ENCODE assay signal across 8 mouse cellular contexts in genomic region chr3:131271157-131271556, GRCm38 (mm10). TPM values are rescaled to one million over a fixed set of nuclear protein-coding genes. Genes with fewer than 3 reads are reported as not detected.
DNase-seq lines count a peak whose midpoint lies in the region; ATAC-seq and TF ChIP-seq lines count a peak whose summit lies in the region.

No protein-coding gene starts in this region.

- peak; percentile 51 to 72 for TF ChIP-seq EP300 in MEL (IDR thresholded peaks at IDR 0.05; ENCODE audit: low read depth in 1 of 2, low read length in 2 of 2)
- TF ChIP-seq EP300 in liver, embryonic 14.5 days (IDR thresholded peaks at IDR 0.05; ENCODE audit: low read depth) = peak; percentile 51

- peak; percentile 63 for DNase-seq in MEL (ENCODE audit: low read depth, low spot score)
- peak; percentile 39 to 53 for DNase-seq in gastrocnemius, adult 8-10 months (ENCODE audit: low spot score in 2 of 2)
- DNase-seq in induced T-regulatory cell, adult 2 months (ENCODE audit: low read depth) = peak; percentile 65
- peak; percentile 50 to 61 (median 50) for DNase-seq in liver, embryonic 14.5 days (ENCODE audit: low read depth in 3 of 3, low spot score in 3 of 3)
- DNase-seq in urinary bladder, postnatal 4 days (ENCODE audit: low spot score in 2 of 2) = peak; percentile 49 to 73

- peaks cover 4 to 8% of the 10 kb centered on the region in 2 experiments; a peak in 3 of 4 replicates for H3K4me1 ChIP-seq in MEL (ENCODE audit: control insufficient read depth in 1 of 2, insufficient read depth in 2 of 2, low read length in 2 of 2)
- peaks cover 13% of the 10 kb centered on the region for H3K4me1 ChIP-seq in bone marrow macrophage, adult 2 months (ENCODE audit: control insufficient read depth, insufficient read depth, low read length)
- peaks cover 0 to 26% of the 10 kb centered on the region in 2 experiments; a peak in 3 of 4 replicates for H3K4me1 ChIP-seq in liver, embryonic 14.5 days (replicated peaks; ENCODE audit: control insufficient read depth in 2 of 2, insufficient read depth in 2 of 2, low read length in 1 of 2)
- H3K4me1 ChIP-seq in neural tube, embryonic 12.5 days = peaks cover 10% of the 10 kb centered on the region; the same call in 1 of the 2 replicates

- H3K27me3 ChIP-seq in MEL (ENCODE audit: control insufficient read depth in 1 of 2, insufficient read depth in 2 of 2, low read length in 2 of 2) = no peaks in the 10 kb centered on the region
- no peaks in the 10 kb centered on the region for H3K27me3 ChIP-seq in liver, embryonic 14.5 days (ENCODE audit: control insufficient read depth, insufficient read depth, low read length)
- H3K27me3 ChIP-seq in neural tube, embryonic 12.5 days (replicated peaks) = no peaks in the 10 kb centered on the region

- H3K9ac ChIP-seq in MEL (ENCODE audit: control insufficient read depth, low read depth, low read length, poor library complexity, severe bottlenecking) = peak overlapping the region; percentile 83
- no peak overlapping the region for H3K9ac ChIP-seq in liver, embryonic 14.5 days (replicated peaks)
- H3K9ac ChIP-seq in neural tube, embryonic 12.5 days = peak overlapping the region; percentile 50; the same call in 1 of the 2 replicates

- H3K4me2 ChIP-seq in liver, embryonic 14.5 days (ENCODE audit: low read depth) = peak overlapping the region; percentile 85
- H3K4me2 ChIP-seq in neural tube, embryonic 12.5 days (replicated peaks) = peak overlapping the region; percentile 83

- H3K79me2 ChIP-seq in MEL (ENCODE audit: control insufficient read depth, insufficient read depth, low read length, poor library complexity) = no peaks in the 10 kb centered on the region; the same call in 1 of the 2 replicates

- no peak for TF ChIP-seq RAD21 in MEL (IDR thresholded peaks at IDR 0.05; ENCODE audit: low read depth, low read length)

- 2% methylated on average over 8 of the region's 8 CpGs for WGBS in liver, embryonic 14.5 days (ENCODE audit: insufficient replicate concordance)
- 14% methylated on average over 8 of the region's 8 CpGs for WGBS in neural tube, embryonic 12.5 days

- H3K4me3 ChIP-seq in MEL (ENCODE audit: control insufficient read depth in 1 of 2, insufficient read depth in 1 of 2, low read depth in 2 of 2, low read length in 2 of 2) = peak overlapping the region; percentile 91 to 96
- peak overlapping the region; percentile 91 for H3K4me3 ChIP-seq in bone marrow macrophage, adult 2 months (ENCODE audit: insufficient read depth, low read length)
- H3K4me3 ChIP-seq in liver, embryonic 14.5 days (ENCODE audit: insufficient read depth in 1 of 2, low read depth in 2 of 2, low read length in 2 of 2) = peak overlapping the region; percentile 70 to 73
- H3K4me3 ChIP-seq in neural tube, embryonic 12.5 days = peak overlapping the region; percentile 49

- no peaks in the 10 kb centered on the region for H3K9me3 ChIP-seq in MEL (replicated peaks; ENCODE audit: insufficient read depth, low read length)
- no peaks in the 10 kb centered on the region for H3K9me3 ChIP-seq in liver, embryonic 14.5 days (ENCODE audit: control insufficient read depth, low read length)
- H3K9me3 ChIP-seq in neural tube, embryonic 12.5 days = no peaks in the 10 kb centered on the region

- peaks cover 0 to 8% of the 10 kb centered on the region in 2 experiments; a peak in 2 of 4 replicates for H3K36me3 ChIP-seq in MEL (ENCODE audit: control insufficient read depth in 1 of 2, insufficient read depth in 2 of 2, low read length in 2 of 2)
- H3K36me3 ChIP-seq in liver, embryonic 14.5 days (replicated peaks; ENCODE audit: control insufficient read depth, insufficient read depth, low read depth) = no peaks in the 10 kb centered on the region
- no peaks in the 10 kb centered on the region for H3K36me3 ChIP-seq in neural tube, embryonic 12.5 days

- peak; percentile 62 for ATAC-seq in liver, embryonic 14.5 days (ENCODE audit: insufficient read depth)
- peak; percentile 62 for ATAC-seq in neural tube, embryonic 12.5 days (ENCODE audit: low FRiP score, low read depth)
- no peak for ATAC-seq in monocyte, adult 5-6 weeks (replicated peaks; ENCODE audit: insufficient number of reproducible peaks, low FRiP score, low TSS enrichment, poor library complexity, severe bottlenecking)

- TF ChIP-seq POLR2A in MEL (IDR thresholded peaks at IDR 0.05; ENCODE audit: control insufficient read depth in 1 of 2, insufficient read depth in 1 of 2, low read depth in 1 of 2, low read length in 2 of 2, poor library complexity in 1 of 2) = no peak
- TF ChIP-seq POLR2A in bone marrow macrophage, adult 2 months (IDR thresholded peaks at IDR 0.05; ENCODE audit: borderline replicate concordance, low read depth, low read length) = no peak

- TF ChIP-seq CTCF in MEL (IDR thresholded peaks at IDR 0.05 in 2 of 3, conservative IDR thresholded peaks at IDR 0.05 in 1 of 3; ENCODE audit: control insufficient read depth in 1 of 3, insufficient read depth in 1 of 3, low read depth in 2 of 3, low read length in 3 of 3, poor library complexity in 1 of 3, severe bottlenecking in 1 of 3) = peak in 1 of 3 experiments; percentile 12; a peak in 1 of 6 replicates
- no peak for TF ChIP-seq CTCF in bone marrow macrophage, adult 2 months (IDR thresholded peaks at IDR 0.05; ENCODE audit: low read depth, low read length)
- no peak; the same call in 1 of the 2 replicates for TF ChIP-seq CTCF in liver, embryonic 14.5 days (IDR thresholded peaks at IDR 0.05; ENCODE audit: low read depth)

- H3K27ac ChIP-seq in MEL (ENCODE audit: control insufficient read depth, low read depth, low read length) = peak overlapping the region; percentile 51; the same call in 1 of the 2 replicates
- H3K27ac ChIP-seq in bone marrow macrophage, adult 2 months (ENCODE audit: insufficient read depth, low read depth, low read length) = no peak overlapping the region
- H3K27ac ChIP-seq in liver, embryonic 14.5 days = no peak overlapping the region
- H3K27ac ChIP-seq in neural tube, embryonic 12.5 days = no peak overlapping the region

TF ChIP-seq in MEL, 35 proteins besides CTCF, POLR2A, EP300 and RAD21:
- TF ChIP-seq MAFK (IDR thresholded peaks at IDR 0.05; ENCODE audit: borderline replicate concordance, low read depth, low read length) (0 out of 2 replicates have a peak, but pooled peaks have one; percentile 16), CHD1 (IDR thresholded peaks at IDR 0.05; ENCODE audit: low read depth, low read length) (no peak), HCFC1 (IDR thresholded peaks at IDR 0.05; ENCODE audit: low read depth, low read length) (0 out of 2 replicates have a peak, but pooled peaks have one; percentile 19), MXI1 (IDR thresholded peaks at IDR 0.05; ENCODE audit: low read depth, low read length) (no peak), USF2 (IDR thresholded peaks at IDR 0.05; ENCODE audit: borderline replicate concordance in 1 of 2, insufficient read depth in 1 of 2, low read depth in 1 of 2, low read length in 2 of 2) (no peak), MEF2A (IDR thresholded peaks at IDR 0.05; ENCODE audit: extremely low read depth, insufficient replicate concordance, low read depth, low read length, poor library complexity, severe bottlenecking) (no peak), GATA1 (IDR thresholded peaks at IDR 0.05; ENCODE audit: low read depth, low read length) (peak; percentile 81), TCF12 (IDR thresholded peaks at IDR 0.05; ENCODE audit: low read depth, low read length) (peak; percentile 87), SIN3A (IDR thresholded peaks at IDR 0.05; ENCODE audit: low read length) (0 out of 2 replicates have a peak, but pooled peaks have one; percentile 10), ETS1 (IDR thresholded peaks at IDR 0.05; ENCODE audit: low read depth, low read length) (peak; percentile 77), ZMIZ1 (IDR thresholded peaks at IDR 0.05; ENCODE audit: low read depth, low read length) (no peak), SMC3 (IDR thresholded peaks at IDR 0.05; ENCODE audit: low read depth, low read length) (no peak), TAL1 (IDR thresholded peaks at IDR 0.05; ENCODE audit: low read length) (peak; percentile 77), UBTF (IDR thresholded peaks at IDR 0.05; ENCODE audit: borderline replicate concordance, insufficient read depth, low read depth, low read length) (no peak), BHLHE40 (IDR thresholded peaks at IDR 0.05; ENCODE audit: borderline replicate concordance, low read depth, low read length) (no peak), ZC3H11A (IDR thresholded peaks at IDR 0.05; ENCODE audit: low read depth, low read length) (no peak), NELFE (IDR thresholded peaks at IDR 0.05; ENCODE audit: low read depth, low read length) (no peak), RCOR1 (IDR thresholded peaks at IDR 0.05; ENCODE audit: low read depth, low read length) (peak; percentile 90), POLR2AphosphoS5 (IDR thresholded peaks at IDR 0.05; ENCODE audit: borderline replicate concordance, low read depth, low read length) (no peak)

RNA-seq across cellular contexts. Expression of gene Hadh, which starts 0.7 kb away (rescaled TPM):
- 39.1 and 42.3 TPM in 2 replicates for total RNA-seq in MEL (2012; rRNA removed)
- polyA plus RNA-seq in MEL (2012; ENCODE audit: insufficient read depth in 1 of 2, insufficient read length in 2 of 2, low read depth in 1 of 2, low replicate concordance in 2 of 2, missing spikeins in 1 of 2) = 10 to 100 TPM in 1 of 2 experiments, not detected in 1; 66.9 TPM
- 41.0 and 44.0 TPM in 2 replicates for polyA plus RNA-seq in bone marrow macrophage, adult 2 months (2012; ENCODE audit: insufficient read depth, insufficient read length, missing spikeins)
- 100 to 1,000 TPM; 133 to 163 (median 155) TPM for total RNA-seq in gastrocnemius, adult 8-10 months (2022)
- polyA plus RNA-seq in liver, embryonic 14.5 days (2012; rRNA removed) = 61.1 and 78.3 TPM in 2 replicates
- 98.0 and 109 TPM in 2 replicates for polyA plus RNA-seq in liver, embryonic 14.5 days (2014; fragmentation: Nextera tagmentation; extraction: Ambion mirVana)
- polyA plus RNA-seq in neural tube, embryonic 12.5 days (2016; fragmentation: Nextera tagmentation; extraction: Ambion mirVana) = 41.5 and 48.2 TPM in 2 replicates
- total RNA-seq in monocyte, adult 5-6 weeks (2017) = 12.7 to 23.1 TPM (median 17.3 TPM) in 3 replicates

RNA-seq across cellular contexts. Expression of gene Cyp2u1, which starts 31.9 kb away (rescaled TPM):
- 3.5 and 4.5 TPM in 2 replicates for total RNA-seq in MEL (2012; rRNA removed)
- polyA plus RNA-seq in MEL (2012; ENCODE audit: insufficient read depth in 1 of 2, insufficient read length in 2 of 2, low read depth in 1 of 2, low replicate concordance in 2 of 2, missing spikeins in 1 of 2) = 1 to 10 TPM in 1 of 2 experiments, not detected in 1; 3.6 TPM
- polyA plus RNA-seq in bone marrow macrophage, adult 2 months (2012; ENCODE audit: insufficient read depth, insufficient read length, missing spikeins) = 0.31 and 0.56 TPM in 2 replicates
- total RNA-seq in gastrocnemius, adult 8-10 months (2022) = 10 to 100 TPM; 13.5 to 19.2 (median 16.0) TPM
- 0.15 TPM in 2 replicates for polyA plus RNA-seq in liver, embryonic 14.5 days (2012; rRNA removed)
- polyA plus RNA-seq in liver, embryonic 14.5 days (2014; fragmentation: Nextera tagmentation; extraction: Ambion mirVana) = 0.04 and 0.08 TPM in 2 replicates
- 4.0 and 4.3 TPM in 2 replicates for polyA plus RNA-seq in neural tube, embryonic 12.5 days (2016; fragmentation: Nextera tagmentation; extraction: Ambion mirVana)
- 0.39 TPM in 1 of 3 replicates, not detected in the others for total RNA-seq in monocyte, adult 5-6 weeks (2017)
